Mouse (Mus musculus): ENCODE results near the gene Agbl4. TPM values are rescaled to one million over a fixed set of nuclear protein-coding genes. Genes with fewer than 3 reads are reported as not detected.

Gene Agbl4
- total RNA-seq, 2 experiments from 2014 or later: 13.4 to 15.3 TPM

DNA sequence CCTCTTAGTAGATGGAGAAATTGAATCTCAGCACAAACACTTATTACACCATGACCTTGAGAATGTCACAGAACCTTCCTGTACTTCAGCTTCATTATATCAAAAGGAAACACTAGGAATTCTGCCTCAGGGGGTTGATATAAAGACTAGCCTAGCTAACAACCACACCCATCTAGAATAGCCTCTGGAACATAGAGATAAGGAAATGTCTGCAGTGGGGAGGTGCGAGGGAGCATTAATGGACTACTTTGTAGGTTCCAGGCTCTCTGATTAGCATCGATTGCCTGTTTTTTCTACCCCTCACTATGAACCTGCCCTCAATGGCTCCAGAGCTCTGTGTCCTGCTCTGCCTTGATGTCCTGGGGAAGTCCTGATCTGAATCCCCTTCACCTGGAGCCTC, 1133.1 kb downstream of the Agbl4 start:
- DNase-seq (ENCODE audit: extremely low spot score in 1 of 2, low spot score in 1 of 2): no peak

DNA sequence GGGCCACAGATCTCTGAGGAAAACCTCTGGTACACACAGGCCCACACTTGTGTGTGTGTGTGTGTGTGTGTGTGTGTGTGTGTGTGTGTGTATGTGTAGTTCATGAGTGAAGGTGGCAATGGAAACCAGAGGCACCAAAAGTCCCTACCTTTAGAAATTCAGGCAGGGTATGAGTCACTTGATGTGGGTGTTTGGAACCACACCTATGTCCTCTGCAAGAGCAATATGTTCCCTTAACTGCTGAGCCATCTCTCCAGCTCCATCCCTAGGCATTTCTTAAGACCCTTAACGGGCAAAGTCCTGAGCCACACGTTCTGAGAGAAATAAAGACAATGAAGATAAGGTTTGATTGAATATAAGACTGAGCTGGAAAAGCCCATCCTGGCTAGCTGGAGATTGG, 1147.2 kb downstream of the Agbl4 start:
- no peak for DNase-seq (ENCODE audit: extremely low spot score in 1 of 2, low spot score in 1 of 2)

DNA sequence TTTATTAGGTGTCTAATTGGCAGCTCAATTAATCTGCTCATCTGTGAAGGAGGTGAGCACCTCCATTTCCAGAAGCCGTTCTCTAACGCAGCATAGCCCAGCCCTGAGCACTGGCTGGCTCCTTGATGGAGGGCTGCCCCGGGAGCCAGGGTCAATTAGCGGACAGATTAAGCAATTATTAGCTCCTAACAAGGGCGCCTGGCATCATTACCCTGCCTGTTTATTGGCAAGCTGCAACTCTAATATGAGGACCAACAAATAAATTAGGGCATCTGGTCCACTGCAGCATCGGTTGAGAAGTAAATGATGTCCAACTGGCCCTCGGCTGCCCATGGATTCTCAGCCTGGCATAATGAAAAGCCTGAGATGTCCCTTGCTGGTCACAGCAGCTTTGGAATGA, 1148.5 kb downstream of the Agbl4 start:
- DNase-seq (ENCODE audit: extremely low spot score in 1 of 2, low spot score in 1 of 2): no peak

DNA sequence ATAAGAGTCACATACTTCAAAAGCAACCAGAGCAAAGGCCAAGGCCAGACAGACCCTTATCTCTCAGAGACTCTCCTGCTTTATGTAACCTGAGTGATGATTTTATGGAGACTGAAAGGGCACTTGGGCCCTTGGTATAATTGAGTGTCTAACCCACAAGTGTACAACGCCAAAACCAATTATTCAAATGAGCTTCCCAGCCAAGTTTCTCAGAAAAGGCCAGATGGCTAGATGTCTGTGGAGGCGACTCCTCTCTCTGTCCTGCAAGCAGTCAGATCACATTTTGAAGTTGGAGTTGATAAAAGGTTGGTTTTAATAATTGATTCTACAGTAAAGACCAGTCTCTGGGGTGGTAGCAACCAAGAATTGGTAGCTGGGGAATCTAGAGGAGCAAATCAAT, 1158.0 kb downstream of the Agbl4 start:
- no peak for DNase-seq (ENCODE audit: extremely low spot score in 1 of 2, low spot score in 1 of 2)

DNA sequence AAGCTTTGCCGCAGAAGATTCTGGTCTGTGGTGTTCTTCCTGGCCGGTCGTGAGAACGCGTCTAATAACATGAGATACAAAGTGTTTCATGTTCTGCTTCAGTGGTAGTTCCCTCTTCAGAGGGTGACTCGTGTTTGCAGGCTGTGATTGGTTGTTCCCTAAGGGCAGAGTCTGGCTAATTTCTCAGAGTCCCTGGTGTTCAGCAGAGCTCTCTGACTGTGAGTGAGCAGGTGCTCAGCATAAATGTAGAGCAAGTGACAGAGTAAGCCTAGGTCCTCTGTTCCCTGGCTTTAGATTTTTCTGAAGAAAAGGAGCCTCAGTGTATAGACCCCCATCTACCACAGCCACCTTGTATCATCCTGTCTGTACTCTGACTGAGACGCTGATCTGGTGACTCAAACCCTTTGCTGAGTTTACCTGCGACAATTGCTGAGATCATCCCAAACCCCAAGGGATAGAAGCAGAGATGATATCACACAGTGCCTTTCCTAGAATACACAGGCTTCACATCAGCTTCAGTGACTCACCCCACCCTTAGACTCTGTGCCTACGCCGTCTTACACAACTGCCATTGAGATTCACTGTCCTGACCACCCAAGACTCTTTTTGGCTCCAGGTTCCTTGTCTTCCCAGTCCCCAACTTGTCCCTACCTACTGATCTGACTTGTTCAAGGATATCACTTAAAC, 1179.8 kb downstream of the Agbl4 start:
- DNase-seq (ENCODE audit: extremely low spot score in 1 of 2, low spot score in 1 of 2): no peak

DNA sequence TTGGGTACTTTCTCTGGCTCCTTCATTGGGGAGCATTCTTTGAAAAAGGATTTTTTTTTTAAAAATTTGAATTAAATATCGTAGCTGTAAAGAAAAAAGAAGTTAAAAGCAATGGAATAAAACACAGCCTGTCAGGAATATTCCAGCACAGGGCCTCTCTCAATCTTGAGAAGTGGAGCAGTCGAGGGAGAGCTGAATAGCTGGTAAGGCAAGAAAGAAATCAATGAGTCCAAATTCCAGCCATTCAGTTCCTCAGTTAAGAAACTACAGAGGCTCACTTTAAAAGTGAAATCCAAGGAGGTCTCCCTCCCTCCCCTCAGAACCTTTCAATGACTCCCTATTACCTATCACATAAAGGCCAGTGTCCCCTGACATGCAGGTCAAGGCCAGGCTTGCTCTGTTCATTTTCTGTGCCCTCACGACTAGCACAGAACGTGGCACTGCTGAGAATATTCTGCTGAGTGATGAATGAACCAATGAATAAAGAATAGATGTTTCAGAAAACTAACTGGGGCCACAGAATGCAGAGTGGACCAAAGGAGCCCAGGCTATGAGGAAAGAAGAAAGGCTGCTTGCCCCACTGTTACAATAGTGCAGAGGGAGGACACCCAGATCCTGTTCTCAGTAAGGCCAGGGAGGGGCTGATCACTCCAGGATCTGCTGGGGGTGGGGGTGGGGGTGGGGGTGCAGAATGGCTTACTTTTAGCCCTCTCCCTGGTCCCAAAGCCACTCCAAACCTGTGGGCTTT, 1181.8 kb downstream of the Agbl4 start:
- DNase-seq (ENCODE audit: extremely low spot score in 1 of 2, low spot score in 1 of 2): no peak

DNA sequence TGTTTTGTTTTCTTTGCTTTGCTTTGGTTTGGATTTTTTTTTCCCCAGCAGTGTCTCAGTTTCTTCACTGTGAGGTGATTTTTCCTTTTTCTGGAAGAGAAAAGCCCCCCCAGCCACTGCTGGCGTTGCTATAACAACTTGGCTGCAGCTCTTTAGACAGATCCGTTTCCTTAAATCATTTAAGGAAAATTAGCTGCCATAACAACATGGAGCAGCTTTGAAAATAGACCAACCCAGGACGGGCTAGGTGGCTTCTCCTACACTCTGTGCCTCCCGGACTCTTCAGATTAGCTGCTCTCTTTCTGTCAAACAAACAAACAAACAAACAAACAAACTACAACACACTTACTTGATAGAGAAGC, 1182.4 kb downstream of the Agbl4 start:
- DNase-seq (ENCODE audit: extremely low spot score in 1 of 2, low spot score in 1 of 2): no peak

DNA sequence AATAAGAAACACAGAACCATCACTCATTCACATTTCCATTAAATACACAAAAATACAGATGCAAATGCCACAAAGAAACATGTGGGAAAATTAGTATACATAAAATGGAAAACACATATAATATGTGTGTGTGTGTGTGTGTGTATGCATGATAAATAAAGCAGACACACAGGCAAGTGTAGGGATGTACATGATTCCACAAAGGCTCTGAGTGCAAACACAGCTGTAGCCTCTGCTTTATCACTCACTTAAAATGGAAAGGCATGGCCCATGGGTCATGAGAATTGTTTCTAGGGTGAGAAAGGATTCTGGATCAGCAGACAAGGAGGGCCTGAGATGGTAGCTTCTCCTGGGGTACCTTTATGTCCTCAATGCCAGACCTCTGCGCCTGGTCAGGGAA, 1182.8 kb downstream of the Agbl4 start:
- DNase-seq (ENCODE audit: extremely low spot score in 1 of 2, low spot score in 1 of 2): no peak

DNA sequence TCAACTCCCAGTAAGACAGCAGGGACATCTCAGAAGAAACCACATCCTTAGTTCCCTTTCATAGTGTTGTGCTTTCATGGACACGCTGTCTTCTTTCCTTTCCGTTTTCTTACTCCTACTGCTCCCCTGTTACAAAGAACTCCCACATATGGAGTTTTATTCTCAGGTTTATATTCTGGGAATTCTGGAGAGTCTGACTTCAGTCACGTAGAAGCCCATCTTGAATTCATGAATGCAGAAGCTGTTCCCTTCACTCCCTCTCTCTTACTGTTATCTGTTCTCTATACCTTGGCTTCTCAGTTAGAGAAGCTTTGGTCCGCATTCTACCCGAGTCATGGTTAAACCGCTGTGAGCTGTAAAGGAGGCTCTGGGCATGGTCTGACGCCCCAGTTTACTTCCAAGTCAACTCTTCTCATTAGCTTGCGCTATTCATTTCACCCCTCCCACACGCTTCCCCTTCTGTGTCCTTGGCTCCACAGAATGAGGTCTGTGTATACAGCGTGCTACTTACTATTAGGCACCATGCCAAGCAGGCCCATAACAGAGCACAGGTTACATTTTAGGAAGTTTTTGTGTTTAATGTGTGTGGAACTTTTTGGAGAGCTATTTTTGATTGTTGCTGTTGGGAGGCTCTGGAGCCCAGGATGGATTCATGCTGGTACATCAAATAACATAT, 1186.2 kb downstream of the Agbl4 start:
- no peak for DNase-seq (ENCODE audit: extremely low spot score in 1 of 2, low spot score in 1 of 2)

DNA sequence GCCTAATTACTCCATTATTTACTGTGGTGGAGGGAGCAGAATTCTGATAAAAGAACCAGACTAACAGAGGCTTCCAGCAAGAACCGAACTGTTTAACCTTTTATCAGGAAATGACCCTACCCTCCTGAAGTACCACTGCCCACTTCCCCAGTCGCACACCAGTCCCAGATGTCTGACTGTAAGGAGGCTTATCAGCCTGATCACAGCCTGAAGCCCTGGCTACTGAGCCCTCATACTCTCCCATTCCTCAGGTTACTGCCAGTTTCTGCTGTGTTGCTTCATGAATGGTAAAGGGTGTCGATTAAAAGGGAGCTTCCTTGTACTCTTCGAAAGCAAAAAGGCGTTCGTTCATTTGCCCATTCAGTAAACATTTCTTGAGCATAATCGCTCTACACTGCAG, 1186.8 kb downstream of the Agbl4 start:
- DNase-seq (ENCODE audit: extremely low spot score in 1 of 2, low spot score in 1 of 2): no peak

DNA sequence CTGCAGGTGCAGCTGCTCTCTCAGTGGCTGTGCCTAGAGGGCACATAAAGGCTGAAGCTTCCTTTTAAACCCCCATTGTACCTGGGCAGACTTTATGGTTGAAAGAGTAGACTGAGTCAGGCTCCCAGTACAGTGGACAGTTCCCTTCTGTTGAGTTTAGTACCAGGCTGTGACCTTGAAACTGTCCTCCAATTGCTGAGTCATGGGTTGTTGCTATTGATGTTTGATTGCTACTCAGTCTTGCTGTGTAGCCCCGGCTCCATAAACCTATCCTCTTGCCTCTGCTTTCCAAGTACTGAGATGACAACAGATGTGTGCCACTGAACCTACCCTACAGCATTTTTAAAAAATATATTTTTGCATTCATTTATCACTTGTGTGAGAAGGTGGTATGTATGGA, 1190.8 kb downstream of the Agbl4 start:
- no peak for DNase-seq (ENCODE audit: extremely low spot score in 1 of 2, low spot score in 1 of 2)

DNA sequence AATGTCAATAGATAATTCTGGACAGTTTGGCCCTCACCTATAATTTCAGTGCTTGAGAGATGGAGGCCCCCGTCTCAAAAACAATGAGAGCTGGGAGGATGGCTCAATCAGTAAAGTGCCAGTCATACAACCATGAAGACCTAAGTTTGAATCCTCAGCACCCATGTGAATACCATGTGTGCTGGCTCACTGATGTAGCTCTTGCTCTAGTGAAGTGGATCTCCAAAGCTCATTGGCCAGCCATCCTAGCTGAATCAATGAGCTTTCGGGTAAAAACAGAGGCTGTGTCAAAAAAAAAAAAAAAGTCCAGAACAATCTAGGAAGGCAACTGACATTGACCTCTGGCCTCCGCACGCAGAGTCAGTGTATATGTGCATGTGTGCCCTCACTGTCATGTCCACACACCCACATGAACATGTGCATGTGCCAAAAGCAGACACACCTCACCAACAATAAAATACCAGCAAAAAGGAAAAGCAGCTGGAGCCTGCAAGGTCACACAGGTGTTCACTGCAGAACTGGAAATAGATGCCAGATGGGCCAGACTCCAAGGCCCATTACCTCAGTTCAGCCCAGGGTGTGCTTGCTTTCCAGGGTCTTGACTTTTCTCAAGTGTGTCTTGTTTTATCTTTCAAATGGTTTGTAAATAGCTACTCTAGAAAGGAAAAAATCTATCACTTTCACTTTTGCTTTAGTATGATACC, 1192.2 kb downstream of the Agbl4 start:
- no peak for DNase-seq (ENCODE audit: extremely low spot score in 1 of 2, low spot score in 1 of 2)

DNA sequence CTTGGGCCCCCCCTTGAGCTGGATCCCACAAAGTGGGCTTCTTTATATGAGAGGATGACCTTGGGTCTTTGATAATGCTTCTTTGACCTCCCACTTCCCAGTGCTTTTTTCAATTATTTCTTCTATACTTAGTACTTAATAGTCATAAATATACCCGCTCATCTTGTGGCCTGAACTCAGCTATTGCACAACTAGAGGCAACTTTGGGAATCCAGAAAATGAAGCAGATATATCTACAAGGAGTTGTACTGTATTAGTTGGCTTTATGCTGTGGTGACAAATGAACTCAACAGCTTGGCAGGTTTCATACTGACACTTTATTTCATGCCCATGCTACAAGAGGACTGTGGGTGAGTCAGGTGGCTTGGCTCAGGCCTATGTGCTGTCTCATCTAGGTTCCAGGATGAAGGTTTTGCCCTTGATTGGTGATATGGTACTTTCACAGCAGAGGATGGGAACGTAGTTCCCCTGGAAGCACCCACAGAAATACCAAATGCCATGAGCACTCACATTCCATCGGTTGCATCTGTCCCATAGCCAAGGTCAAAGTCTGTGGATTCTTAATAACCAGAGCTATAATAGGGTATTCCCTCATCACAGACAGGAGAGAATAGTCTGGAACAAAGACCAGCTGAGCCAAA, 1197.3 kb downstream of the Agbl4 start:
- DNase-seq (ENCODE audit: extremely low spot score in 1 of 2, low spot score in 1 of 2): no peak

DNA sequence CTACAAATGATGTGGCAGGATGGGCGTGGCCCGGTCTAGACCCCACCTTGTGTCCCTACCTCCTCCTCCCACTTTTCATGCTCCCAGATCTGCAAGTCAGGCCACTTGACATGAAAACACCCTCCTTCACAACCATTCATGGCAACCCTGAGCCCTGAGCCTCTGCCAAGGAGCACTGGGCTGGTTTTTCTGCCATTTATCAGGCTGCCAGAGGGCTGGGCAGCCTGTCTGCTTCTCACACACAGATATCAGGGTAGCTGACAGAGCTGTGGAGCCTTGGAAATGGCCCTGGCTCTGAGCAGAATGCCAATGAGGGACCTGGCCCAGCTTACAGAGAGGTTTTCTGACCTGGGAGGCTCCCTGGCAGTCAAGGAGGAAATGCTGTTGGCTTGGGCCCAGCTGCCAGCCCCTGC, 1199.8 kb downstream of the Agbl4 start:
- DNase-seq (ENCODE audit: extremely low spot score in 1 of 2, low spot score in 1 of 2): peak; percentile 14 to 17

DNA sequence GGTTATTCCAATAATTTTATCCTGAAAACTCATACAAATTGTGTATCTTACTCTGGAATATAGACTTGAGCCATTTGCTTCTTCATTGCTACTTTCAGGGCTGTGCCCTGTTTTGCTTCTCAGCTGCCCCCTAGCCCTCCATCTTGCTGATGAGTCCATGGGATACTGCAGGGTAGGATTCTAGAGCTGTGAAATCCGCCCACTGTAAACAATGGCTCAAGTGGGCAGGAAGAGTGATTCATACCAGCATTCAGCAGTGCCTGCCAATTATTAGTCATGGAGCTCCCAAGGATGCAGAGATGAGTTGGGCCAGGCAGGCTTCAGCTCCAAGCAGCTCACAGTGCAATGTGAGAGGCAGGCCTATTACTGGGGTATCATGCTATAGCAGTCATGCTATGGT, 1200.5 kb downstream of the Agbl4 start:
- DNase-seq (ENCODE audit: extremely low spot score in 1 of 2, low spot score in 1 of 2): no peak

DNA sequence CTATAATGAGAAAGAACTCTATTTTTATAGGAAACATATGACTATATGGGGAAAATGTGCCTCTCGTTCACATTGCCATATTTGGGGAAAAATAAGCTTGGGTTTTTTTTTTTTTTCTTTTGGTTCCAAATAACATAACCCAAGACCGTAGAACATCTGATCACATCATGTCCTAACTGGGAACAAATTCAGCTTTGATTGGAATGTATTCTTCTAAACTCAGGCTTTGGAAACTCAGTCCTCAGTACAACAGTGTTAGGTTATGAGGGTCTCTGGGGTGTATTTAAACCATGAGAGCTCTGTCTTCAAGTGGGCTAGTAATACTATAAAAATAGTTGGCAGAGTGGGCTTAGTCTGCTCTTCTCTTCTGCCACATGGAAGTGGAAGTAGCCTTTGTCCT, 1205.7 kb downstream of the Agbl4 start:
- DNase-seq (ENCODE audit: extremely low spot score in 1 of 2, low spot score in 1 of 2): no peak

DNA sequence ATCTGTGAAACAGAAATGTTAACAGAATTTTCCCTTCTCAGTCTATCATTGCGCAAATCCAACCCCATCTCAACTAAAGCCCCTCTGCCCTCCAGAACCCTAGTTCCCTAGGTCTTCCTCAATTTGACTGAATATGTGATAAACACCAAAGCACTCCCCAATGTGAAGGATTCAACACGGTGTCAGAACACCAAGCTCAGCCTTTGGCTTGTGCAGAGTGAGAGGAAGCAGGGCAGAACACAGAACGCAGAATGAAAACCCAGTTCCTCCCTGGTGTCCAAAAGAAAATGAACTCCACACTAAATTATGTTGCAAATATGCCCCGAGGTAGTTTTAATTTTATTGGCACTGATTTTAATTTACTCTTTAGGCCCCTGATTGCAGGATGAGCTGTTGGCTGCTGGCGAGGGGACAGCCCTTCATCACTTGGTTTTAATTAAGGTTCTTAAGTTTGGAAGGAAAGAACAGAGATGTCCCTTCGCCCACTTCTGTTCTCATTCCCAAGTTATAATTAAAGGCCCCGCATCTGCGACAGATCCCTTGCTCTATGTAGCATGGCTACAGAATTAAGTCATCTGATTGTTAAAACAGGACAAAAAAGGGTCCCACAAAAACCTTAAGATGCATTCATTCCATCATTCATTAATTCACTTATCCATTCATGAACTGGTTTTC, 1210.5 kb downstream of the Agbl4 start:
- DNase-seq (ENCODE audit: extremely low spot score in 1 of 2, low spot score in 1 of 2): no peak

DNA sequence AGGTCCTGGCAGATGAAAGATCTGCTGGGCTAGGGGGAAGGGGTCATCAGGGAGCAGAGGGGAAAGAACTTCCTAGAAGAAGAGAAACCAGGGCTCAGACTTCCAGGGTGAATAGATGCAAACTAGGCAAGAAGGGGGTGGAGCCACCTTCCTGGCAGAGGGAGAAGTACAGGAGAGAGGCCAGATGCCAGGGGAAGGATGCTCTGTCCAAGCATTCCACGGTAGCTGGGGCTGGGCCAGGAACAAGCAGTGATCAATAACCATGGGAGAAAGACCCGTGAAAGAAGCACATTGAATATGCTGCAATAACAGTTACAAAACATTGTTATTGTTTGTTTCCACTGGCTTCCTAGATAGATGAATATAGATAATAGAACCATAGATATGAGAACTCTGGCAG, 1224.4 kb downstream of the Agbl4 start:
- no peak for DNase-seq (ENCODE audit: extremely low spot score in 1 of 2, low spot score in 1 of 2)

DNA sequence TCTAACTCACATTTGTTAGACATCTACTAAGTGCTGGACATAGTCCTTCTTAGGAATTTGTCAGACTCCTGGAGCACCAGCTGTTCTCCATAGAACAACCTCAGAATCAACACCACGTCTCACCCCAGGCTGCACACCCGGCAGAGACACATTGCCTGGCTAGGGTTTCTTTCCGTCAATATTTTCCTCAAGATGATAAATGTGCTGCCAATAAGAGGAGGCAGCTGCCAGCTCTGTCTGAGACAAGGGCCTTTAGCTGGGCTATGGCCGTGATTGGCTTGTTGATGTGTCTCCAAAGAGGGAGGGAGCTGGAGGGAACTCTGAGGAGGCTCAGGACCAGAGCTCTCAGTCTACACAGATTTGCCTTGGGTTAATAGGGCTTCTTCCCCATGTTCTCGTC, 1227.5 kb downstream of the Agbl4 start:
- no peak for DNase-seq (ENCODE audit: extremely low spot score in 1 of 2, low spot score in 1 of 2)

All from layer of hippocampus, postnatal 25 days (tissue).